Mouse (Mus musculus) heart, postnatal 36 days (tissue): ENCODE measurements around the gene Pla2r1. TPM values are rescaled to one million over a fixed set of nuclear protein-coding genes. Genes with fewer than 3 reads are reported as not detected.

ENCODE experiments used
- DNase-seq, 2 experiments: peaks; one replicate each; pipeline ENCODE4 v3.0.0; 2021 to 2022
- intact Hi-C: fragments of 180-260 bp; cut with DNase I; formaldehyde crosslinking; loops from one replicate; pipeline ENCODE4 v1.15.1; 2025
- total RNA-seq, 2 experiments: library from RNA; stranded (reverse); gene quantifications; 2 replicates each; pipeline ENCODE4 v1.2.3; 2021

Gene Pla2r1
- 1 to 10 TPM; 1.1 to 1.4 TPM for total RNA-seq

DNA sequence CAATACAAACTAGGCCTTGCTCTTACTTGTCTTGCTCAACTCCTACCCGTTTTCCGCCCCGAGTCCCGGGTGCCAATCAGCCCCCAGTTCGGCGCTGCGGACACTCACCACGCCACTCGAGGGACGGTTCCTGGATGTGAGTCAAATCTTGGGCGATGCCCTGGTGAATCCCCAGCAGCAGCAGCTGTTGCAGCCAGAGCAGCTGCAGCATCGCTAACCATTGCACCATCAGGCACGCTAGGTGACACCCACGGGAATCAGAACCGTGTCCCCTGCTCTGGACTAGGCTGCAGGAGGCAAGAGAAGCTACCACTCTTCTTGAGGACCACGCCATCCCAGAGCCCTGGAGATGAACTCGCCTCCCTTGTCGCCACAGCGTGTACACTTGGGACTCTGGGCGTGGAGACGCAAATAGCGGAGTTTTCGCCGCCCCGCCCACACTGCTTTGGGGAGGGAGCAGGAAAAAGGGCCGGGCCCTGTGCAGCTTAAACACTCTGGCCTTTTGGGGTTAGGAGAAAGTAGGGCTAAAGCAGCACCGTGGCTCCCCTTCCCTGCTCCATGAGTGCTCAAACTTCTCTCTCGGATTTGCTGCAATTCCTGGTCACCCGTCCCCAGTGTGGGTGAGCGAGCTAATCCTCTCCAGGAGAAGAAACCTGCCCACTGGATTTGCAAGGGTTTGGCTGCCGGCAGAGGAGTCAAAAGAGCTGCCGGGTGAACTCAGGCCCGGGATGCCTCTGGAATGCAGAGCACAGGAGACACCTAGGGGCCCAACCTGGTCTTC lies at the start of gene Pla2r1:
Pla2r1 (minus strand) TSS at position 407 of the 781 bp plus-strand sequence.
- peak; percentile 65 to 66 for DNase-seq
- intact Hi-C loops = no loop called here

DNA sequence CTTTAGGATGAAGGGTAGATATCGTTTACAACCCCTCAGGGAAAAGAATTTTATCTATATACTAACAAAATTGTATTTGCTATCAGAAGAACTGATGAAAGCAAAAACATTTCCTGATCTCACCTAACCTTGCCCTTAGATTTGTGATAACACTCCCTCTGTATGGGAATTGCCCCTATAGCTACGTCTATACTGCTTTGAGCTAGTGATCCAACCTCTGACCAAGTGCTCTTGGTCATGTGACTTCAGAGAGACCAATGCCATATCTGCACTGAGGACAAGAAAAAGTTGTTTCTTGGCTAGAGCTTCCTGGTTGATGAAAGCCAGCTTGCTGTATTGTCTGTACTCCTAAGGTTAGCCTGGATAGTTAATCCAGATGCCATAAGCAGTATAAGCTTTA lies 48.2 kb upstream of the Pla2r1 start:
- DNase-seq = no peak
- intact Hi-C loops = no loop called here

DNA sequence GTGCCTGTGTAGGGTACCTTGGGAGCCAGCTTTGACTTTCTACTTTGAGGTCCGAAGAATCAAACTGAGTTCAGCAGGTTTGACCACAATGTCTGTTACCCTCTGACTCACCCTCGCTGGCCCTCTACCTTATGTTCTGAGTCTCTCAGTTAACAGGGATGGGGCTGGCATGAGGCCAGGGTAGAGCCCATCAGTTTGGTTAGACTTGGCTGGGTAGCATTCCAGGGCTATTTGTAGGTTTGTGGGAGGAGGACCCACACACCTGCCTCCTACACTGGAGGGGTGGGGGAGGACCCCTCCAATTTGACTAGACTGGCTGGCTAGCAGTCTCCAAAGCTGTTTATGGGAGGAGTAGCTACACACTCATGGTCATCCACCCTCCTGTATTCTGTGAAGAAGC lies 47.8 kb upstream of the Pla2r1 start:
- no peak for DNase-seq
- intact Hi-C loops = no loop called here

DNA sequence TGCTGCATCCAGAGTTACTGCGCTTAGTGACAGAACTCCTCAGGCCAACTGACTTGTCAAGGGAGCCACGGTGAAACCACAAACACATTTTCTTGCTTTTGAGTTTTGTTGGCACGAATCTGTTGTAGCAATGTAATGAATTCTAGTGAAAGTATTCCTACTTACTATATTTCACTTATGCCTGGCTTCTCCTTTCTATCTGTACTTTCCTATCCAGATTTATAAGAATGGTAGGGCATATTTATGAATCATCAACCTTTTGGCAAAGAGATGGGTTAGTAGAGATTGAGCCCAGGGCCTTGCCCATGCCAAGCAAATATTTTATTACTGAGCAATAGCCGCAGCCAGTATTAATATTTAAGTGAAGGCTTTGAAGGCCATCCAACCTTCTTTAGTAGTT lies 30.3 kb upstream of the Pla2r1 start:
- DNase-seq = no peak
- intact Hi-C loops = no loop called here

DNA sequence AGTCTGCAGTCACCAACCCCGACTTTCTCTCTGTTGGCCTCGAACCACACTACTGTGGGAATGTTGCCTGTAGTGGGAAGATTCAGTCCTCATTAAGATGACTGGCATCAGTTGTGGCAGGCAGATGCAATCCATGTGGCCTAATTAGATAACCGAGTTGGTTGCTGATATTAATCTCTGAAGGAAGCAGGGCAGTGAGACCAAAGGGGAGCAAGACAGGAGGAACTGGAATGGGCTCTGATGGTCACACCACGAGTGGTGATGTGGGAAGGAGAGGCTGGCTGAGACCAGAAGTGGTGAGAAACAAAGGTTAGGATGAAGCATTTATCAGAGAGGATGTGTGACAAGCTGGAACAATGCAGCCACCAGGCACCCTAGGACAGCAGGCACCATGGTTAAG lies 1.5 kb upstream of the Pla2r1 start:
- intact Hi-C loops = no loop called here
- no peak for DNase-seq

DNA sequence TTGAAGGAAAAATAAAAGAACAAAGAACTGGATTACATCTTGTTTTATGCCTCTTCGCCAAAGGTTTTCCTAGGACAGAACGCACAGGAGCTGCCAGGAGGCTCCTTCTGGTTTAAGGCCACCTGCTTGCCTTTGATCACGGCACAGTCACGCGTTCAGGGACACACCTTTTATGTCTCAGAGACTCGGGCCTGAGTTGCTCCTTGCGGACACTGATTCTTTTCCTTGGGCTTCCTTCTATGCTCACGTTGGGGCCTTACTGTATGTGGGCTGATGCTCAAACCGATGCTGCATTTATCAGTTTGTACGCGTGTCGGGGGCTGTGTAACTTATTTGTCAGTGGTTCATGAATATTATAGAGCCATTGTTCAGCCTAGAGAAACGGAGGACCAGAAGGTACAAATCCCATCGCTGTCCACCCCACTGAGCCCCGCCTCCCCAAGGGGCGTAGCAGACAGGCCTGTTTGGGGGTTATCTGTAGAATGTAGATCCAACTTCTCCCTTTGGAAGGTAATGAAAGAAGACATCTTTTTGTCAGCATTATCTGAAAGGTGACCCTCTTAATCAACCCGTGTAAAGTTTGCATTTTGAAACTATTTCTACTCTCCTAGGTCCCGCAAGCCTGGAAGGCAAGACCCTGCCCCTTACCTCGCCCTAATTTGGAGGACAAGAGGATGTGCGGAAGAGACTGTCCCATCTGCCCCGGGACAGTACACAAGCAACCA lies 769 bp downstream of the Pla2r1 start:
- intact Hi-C loops = no loop called here

DNA sequence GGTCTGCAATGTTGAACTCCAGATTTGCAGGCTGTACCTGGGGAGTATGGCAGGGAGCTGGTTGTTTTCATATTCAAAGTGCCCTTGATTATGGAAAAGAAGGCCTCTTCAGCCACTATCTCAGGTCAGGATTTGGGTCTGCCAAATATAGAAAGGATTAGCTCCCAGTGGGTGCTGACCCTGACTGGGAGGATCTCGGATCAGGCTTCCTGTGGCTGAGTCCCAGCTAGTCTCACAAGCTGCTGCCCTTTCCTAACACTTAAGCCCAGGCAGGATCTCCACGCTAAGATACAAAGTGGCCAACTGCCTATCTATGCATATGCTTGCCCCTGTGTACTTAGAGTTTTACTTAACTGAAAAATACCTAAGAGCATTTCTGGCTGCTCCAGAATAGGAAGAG lies 1.4 kb downstream of the Pla2r1 start:
- DNase-seq = no peak

More for the DNA sequence above, 769 bp downstream of the Pla2r1 start:
- no peak for DNase-seq

DNA sequence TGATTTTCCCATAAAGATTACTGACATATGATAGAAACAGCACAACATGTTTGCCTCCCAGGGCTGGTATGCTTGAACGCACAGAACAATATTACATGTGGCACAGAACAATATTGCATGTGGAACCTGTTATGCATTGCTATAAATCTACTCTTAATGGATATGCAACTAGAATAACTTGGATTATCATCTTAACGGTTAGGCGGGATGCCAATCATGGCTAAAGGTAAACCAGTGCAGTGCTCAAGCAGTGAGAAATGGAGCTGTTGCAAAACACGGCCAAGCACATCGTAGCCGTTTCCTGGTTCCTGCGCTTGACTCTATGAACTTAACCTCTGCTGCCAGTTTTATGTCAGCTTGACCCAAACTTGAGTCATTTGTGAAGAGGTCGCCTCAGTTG lies 2.6 kb downstream of the Pla2r1 start:
- intact Hi-C loops = no loop called here
- no peak for DNase-seq

More for the DNA sequence above, 1.4 kb downstream of the Pla2r1 start:
- intact Hi-C loops = no loop called here

DNA sequence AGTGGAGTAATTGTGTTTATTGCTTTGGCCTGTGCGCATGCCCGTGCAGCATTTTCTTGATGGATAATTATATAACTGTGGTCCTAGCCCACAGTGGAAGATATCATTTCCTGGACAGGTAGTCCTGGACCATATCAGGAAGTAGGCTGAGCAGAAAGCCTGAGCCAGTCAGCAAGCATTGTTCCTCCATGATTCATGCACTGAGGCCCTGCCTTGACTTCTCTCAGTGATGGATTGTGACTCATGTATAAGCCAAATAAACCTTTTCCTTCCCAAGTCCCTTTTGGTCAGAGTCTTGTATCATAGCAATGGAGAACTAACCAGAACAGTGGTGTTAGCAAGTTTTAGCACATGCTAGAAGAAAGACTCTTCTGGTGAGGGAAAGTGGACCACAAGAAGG lies 3.3 kb downstream of the Pla2r1 start:
- intact Hi-C loops = no loop called here
- no peak for DNase-seq

DNA sequence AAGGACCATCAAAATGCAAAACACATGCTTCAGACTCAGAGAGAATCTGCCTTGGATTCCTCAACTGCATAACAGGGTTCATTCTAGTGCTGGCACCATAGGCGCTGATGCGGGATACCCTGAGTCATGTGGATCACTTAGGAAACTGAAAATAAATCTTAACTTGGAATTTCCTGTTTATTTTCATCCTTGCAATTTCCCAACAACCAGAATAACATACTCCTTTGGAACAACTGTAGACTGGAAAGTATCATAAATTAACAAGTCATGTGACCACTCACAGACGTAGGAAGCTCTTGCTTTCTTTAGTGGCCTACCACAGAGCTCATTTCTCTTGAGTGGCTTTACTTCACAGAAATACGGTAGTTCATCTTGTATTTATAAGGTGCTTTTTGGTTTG lies 7.0 kb downstream of the Pla2r1 start:
- no peak for DNase-seq
- intact Hi-C loops = no loop called here

DNA sequence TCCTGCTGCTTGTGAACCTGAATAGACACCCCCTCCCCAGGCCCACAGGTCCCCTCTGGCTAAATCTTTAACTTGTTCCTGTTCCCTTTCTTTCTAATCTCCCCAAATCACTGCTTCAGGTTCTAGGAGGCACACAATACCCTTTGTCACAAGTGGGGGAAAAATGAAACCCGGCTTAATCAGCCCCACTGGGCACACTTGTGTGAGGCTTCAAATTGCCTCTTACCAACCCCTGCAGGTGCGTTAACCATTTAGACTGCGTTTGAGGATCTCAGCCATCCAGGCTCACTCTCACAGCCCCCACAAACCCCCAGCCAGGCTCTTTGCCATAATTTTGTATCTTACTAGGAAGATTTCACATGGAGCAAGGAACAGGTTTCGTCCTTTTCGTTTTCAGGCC lies 9.1 kb downstream of the Pla2r1 start:
- intact Hi-C loops = no loop called here
- no peak for DNase-seq

DNA sequence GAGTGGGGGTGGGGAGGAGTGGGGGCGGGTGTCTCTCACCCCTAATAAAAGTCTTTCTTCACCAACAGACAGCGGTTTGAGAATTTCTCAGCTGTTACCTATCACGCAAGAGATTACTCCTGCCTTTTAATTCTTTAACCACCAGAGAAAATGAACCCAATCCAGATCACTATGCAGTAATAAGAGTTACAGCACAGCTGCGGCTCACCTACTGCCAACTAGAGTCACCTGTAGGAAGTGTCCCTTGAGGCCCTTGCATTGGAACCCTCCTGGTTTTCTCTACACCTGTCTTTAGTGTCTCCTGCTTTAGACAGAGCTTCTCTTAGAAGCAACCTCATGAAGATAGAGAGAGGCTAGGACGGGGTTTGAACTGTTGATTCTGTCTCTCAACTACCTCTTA lies 11.4 kb downstream of the Pla2r1 start:
- intact Hi-C loops = no loop called here
- no peak for DNase-seq

DNA sequence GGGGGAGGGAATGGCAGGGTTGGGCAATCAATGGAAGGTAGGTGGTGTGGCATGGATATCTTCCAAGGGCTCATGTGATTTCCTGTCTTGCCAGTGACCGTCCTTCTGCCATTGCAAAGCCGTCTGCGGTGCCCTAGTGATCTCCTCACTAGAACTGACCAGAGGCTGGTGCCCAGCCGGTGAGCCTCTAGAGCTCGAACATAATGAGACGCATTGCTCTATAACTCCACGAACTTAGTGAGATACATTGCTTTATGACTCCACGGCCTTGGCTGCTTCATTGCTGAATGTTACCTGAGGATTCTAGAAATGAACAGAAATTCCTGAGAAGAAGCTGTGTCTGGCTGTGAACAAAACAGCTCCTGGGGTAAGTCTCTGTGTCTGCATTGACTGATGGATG lies 12.8 kb downstream of the Pla2r1 start:
- DNase-seq = no peak
- intact Hi-C loops = no loop called here

DNA sequence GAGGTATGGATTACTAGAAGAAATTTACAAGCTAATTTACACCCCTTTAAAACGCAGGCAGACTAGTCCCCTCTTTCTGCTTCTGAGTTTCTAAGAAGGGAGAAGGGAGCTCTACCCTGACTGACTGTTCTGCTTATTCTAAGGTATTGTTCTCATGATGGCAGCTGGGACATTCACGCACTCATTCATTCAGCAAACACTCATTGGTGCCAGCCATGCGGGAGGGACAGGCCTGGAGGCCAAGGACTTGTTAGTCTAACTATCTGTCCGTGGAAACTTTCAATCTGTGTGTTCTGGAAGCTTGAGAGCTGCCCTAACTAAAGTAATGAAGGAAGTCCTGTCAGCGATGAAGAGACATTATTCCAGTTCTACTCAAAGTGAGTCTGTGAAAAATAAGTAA lies 14.4 kb downstream of the Pla2r1 start:
- DNase-seq = no peak
- intact Hi-C loops = no loop called here

DNA sequence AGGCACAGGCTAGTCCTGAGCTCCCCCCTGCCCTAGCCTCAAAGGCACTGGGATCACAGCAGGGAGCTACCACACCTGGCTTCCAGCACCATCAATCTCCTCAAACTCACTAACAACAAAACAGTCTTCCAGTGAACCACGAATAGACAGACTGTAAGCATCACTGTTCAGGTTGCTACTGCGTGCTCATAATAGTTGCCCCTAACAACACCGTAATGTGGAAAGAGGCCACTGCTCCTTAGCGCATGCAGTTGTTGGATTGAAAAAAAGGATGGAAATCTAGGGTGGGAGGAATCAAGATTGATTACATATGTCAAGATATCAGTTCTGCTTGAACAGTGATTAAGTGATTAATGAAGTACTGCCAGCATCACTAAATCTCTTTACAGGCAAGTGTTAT lies 14.8 kb downstream of the Pla2r1 start:
- DNase-seq = no peak
- intact Hi-C loops = no loop called here

DNA sequence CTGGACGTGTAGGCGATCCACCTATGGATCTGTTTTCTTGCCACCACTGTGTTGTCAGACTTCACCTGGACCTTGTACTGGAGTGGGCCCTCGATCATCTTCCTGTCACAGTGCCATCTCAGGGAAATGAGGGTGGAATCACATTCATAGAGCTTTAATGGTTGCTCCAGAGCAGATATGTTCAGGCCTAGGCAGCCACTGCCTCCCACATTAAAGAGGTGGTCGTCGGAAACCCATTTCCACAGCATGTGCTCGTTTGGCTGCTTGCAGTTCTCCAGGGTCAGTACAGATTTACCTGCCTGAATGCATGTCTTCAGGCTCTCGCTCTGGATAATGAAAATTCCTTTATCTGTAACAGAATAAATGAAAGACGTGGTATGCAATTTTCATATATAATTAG lies 18.4 kb downstream of the Pla2r1 start:
- intact Hi-C loops = no loop called here
- DNase-seq = no peak

DNA sequence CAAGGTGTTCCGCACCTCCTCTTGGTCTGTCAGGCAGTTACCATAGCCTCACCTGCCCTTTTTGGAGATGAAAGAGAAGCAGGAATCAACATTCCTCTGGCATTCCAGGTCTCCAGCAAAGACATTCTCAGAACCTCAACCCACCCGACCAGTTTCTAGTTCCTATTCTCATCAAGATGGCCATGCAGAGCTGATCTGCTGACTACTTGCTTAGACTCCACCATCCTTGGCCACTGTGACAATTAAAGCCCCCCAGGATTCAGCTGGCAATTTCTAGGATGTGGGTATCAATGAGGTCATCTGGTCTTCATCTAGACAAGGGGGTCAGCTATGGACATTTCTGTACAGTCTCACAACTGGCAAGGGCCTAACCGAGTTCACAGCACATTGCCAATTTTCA lies 20.1 kb downstream of the Pla2r1 start:
- DNase-seq = no peak
- intact Hi-C loops = no loop called here

DNA sequence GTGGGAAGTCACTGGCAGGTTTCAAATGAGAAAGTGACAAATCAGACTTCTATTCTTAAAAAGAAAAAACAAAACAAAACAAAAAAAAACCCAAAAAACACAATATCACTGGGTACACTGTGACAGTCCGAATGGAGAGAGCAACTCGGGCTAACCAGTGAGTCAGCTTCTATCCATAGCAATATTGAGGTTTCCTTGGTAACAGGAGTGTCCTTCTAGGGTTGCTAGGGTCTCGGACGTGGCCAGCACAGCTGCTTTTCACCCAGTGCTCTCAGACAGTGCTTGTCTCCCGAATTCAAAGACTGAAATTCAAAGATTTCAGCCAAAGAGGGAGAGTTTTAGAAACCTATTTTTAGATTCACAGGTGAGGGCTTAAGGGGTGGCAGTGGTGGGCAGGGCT lies 20.6 kb downstream of the Pla2r1 start:
- no peak for DNase-seq
- intact Hi-C loops = no loop called here

DNA sequence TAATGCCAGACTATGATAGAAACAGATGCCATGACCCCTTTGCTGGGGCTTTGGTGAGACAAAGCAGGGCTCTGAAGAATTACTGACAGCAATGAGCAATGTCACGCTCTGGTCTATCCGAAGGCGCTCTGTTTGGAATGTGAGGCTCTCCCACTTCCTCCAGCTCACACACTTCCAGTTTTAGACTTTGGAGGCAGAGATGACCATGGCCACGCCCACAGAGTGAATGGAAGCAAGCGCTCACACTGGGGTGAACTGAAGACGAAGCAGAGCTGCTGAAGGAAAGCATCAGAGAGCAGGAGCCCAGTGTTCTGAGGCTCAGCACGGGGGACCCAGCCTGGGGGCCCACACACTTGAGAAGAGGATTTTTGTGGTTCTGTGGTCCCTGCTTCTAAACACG lies 37.3 kb downstream of the Pla2r1 start:
- DNase-seq = no peak
- intact Hi-C loops = no loop called here

DNA sequence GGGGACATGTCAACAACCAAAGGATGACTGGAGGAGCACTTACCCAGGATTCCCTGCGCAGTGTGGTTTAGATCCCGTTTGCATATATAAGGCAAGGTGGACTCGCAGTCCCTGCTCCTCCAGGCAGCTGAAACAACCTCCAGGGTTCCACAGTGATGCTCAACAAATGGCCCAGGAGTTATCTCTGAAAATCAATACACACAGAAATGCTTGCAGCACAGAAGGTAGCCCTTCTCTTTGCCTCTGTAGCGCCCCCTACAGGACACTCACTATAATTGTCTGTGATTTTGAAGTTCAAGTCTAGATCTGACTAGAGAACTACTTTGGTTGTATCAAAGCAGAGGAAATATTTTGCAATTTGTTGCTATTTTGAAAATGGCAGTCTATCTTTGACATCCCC lies 38.2 kb downstream of the Pla2r1 start:
- intact Hi-C loops = no loop called here
- no peak for DNase-seq

DNA sequence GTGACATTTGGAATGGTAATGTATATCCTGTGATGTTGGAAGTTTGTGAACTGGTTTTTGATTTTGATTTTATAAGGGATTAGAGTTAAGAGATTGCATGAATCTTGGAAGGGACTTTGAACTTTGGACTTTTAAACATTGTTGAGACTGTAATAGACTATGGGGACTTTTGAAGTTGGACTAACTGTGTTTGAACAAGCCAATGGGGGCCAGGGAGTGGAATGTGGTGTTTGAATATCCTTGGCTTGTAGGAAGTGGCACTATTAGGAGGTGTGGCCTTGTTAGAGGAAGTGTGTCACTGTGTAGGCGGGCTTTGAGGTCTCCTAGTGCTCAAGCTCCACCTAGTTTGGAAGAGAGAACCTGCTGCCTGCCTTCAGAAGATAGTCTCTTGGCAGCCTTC lies 42.4 kb downstream of the Pla2r1 start:
- intact Hi-C loops = no loop called here

DNA sequence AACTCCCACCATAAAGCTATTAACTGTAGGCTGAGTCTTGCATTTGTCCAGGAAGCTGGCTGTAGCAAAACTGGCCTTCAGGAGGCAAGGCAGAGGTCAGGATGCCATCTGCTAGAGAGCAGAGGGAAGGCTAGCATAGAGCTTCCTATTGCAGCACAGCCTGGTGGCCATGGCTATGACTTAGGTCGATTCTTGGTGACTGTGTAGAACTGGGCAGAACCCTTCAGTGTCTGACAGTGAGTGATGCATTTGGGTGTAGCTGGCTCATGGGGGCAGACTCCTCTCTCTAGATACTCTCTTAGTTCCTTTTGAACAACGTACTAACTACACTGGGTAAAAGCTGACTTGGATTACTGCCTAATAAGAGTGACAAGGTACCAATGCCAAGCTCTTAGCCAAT lies 48.0 kb downstream of the Pla2r1 start:
- DNase-seq = no peak
- intact Hi-C loops = no loop called here

More for the DNA sequence above, 42.4 kb downstream of the Pla2r1 start:
- no peak for DNase-seq
